Mouse (Mus musculus): ENCODE results near the gene Zkscan16. TPM values are rescaled to one million over a fixed set of nuclear protein-coding genes. Genes with fewer than 3 reads are reported as not detected.

Zkscan16 gene
- not detected for polyA plus RNA-seq (2017; shearing (Covaris generic))

DNA sequence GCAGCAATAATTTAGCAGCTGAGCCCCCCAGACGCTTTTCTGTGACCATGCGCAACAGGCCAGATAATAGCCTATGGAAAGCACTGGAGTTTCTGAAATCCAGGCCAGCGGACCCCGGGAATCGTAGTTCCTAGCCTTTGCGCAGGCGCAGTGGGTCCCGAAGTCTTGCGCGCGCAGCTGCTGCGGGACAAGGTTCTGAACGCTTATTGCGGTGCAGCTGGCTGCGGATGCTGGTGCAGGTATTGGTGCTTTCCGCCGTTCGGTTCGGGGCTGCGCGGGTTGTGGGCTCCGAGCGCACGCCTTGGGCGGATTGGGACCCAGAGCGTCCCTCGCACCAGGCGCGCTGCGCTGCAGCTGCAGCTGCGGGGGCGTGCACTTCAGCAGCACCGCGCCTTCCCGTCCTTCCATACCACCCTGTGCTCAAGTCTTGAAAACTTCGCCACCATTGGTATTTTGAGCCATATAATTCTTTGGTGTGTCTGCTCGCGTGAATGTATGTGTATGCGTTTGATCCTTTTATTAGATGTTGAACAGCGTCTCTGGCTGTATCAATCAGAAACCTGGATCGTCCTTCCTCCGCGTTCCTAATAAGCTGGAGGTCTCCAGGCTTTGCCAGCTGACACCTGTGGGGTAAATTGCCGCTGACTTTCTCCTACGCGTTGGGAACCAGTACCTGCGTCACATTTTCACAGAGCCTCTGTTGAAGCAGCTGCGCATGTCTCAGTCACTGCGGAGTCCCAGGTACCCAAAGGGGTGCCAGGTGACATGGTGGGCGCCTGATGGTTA, at the start of gene Zkscan16:
TSS of gene Zkscan16 (plus strand) at position 209 of the 786 bp plus-strand sequence.

DNA sequence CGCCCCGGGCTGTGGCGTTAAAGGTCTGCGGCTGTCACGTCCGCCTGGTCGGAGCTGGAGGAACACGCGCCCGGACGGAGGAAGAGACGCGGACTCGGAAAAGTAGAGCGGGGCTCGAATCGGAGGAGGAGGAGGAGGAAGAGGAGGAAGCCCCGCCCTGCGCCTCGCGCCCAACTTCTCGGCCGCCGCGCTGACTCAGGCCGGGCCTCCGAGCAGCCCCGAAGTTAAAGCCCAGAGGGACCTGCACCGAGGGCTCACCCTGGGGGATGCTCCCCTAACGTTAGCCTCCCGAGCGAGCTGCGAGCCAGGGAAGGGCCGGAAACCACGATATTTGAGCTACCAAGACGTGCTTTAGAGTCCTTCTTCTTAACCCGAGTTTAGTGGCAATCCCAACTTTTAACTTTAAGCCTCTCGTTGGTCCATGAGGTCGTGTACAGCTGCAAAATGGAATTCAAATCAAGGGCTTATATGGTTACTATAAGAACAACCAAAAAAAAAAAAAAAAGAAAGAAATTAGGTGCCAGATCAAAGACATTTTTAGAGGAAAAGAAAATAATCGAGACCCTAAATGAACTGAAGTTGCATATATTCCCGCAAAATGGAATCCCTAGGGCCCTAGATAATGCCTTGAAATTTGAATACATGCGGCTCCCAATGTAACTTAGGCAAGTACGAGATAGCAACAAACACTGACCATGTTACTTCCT, 30.6 kb upstream of the Zkscan16 start, which contains the start of gene Ecpas:
TSS of gene Ecpas (minus strand) at position 121 of the 707 bp plus-strand sequence.

DNA sequence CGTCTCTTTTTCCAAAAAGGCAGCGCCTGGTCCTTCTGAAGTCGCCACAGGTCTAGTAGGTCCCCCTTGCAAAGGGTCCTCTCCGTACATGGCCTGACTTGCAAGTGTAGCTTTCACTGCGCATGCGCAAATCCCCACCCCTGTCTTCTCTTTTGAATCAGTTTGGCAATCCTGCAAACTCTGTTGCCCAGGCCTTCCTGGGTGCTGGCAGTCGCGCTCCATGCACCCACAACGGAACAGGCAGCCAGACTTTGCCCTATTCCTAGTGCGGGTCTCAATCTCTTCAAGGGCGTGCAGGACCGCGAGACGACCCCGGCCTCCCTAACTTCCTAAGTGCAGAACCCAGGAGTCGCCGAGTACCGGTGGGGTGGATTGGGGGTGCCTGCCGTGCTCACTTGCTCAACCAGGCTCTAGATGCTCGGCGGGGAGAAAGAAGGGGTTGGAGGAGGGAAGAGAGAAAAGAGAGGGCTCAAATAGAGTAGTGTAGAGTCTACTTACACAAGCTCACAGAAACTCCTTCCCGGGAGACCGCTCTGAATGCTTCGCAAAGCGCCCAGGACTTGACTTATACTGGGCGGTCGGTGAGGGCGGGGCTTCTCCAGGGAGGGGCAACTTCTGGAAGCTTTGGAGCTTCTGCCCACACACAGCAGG, 43.2 kb downstream of the Zkscan16 start, which contains the start of gene Ptgr1:
TSS of gene Ptgr1 (minus strand) at position 580 of the 651 bp plus-strand sequence.

DNA sequence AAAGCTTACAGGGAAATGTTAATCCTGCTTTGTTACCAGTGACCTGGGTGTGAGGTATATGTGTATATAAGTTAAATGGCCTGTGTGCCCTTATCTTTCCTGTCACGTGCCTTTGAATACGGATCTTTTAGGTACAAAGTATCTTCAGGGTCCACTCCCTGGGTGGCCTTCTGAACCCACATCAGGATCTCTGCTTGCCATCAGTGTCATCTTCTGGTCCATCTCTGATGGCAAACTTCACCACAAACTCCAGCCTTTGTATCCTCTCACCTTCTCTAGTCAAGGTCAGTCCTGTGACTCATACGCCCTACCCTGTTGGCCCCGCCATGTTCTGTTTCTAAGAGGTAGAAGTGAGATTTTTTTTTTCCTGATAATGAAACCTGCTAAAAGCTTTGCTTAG, 51.3 kb downstream of the Zkscan16 start, which contains the start of gene Dnajc25:
TSS of gene Dnajc25 (plus strand) at position 301 of the 400 bp plus-strand sequence.

DNA sequence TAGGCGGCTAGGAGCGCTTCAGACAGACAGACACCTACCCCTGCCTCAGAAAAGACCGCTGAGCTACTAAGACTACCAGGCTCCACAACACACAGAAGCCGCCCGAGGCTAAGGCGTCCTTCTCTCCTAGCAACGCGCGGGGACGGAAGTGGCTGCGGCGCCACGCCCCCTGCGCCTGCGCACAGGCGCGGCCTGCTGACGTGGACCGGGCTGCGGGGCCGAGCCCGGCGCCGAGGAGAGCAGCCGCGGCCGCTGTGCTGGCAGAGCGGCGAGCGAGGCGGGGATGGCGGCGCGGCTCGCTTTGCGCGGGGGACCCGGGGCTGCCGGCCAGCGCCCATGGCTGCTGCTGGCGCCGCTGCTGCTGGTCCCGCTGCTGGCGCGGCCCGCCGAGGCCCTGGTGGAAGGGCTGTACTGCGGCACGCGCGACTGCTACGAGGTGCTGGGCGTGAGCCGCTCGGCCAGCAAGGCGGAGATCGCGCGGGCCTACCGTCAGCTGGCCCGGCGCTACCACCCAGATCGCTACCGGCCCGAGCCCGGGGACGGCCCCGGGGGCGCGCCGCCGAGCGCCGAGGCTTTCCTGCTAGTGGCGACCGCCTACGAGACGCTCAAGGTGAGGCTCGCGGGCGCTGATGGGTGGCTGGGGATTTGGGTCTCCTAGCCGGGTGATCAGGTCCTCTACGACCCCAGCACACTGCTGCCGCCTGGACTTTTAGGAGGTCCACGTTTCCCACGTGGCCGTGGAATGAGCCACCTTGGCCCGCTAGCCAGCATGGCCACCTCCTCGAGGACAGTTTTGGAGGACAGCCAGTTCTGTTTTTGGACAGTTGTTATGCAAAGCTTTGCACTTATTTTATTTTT, 59.7 kb downstream of the Zkscan16 start, which contains the start of gene Gm20503:
TSS of gene Gm20503 (plus strand) at position 263 of the 858 bp plus-strand sequence.

Other genes starting within 250 kb of the Zkscan16 start
- not detected for gene Olfr267, start 155.9 kb upstream of the Zkscan16 start, polyA plus RNA-seq (2017; shearing (Covaris generic))
- 53.8 TPM for gene Ecpas, start 30.9 kb upstream of the Zkscan16 start, polyA plus RNA-seq (2017; shearing (Covaris generic))
- not detected for gene Ptgr1, start 43.5 kb downstream of the Zkscan16 start, polyA plus RNA-seq (2017; shearing (Covaris generic))
- gene Dnajc25, start 51.4 kb downstream of the Zkscan16 start, polyA plus RNA-seq (2017; shearing (Covaris generic)): 7.7 TPM
- gene Gm20503, start 59.6 kb downstream of the Zkscan16 start, polyA plus RNA-seq (2017; shearing (Covaris generic)): 6.6 TPM
- 64.8 TPM for gene Gng10, start 91.5 kb downstream of the Zkscan16 start, polyA plus RNA-seq (2017; shearing (Covaris generic))
- gene AI481877, start 195.4 kb downstream of the Zkscan16 start, polyA plus RNA-seq (2017; shearing (Covaris generic)): not detected
- 660 TPM for gene Ugcg, start 245.6 kb downstream of the Zkscan16 start, polyA plus RNA-seq (2017; shearing (Covaris generic))